Mouse (Mus musculus): Measurements from ENCODE around the gene Cfap58.

- no peak for TF ChIP-seq CTCF (IDR thresholded peaks at IDR 0.05; ENCODE audit: control insufficient read depth, insufficient read depth, insufficient read length)
- no peak for TF ChIP-seq MYOD1 (IDR thresholded peaks at IDR 0.05; ENCODE audit: control insufficient read depth, insufficient read length, low read depth)
- TF ChIP-seq MYOG (IDR thresholded peaks at IDR 0.05; ENCODE audit: control insufficient read depth, extremely low read depth, insufficient read length), result no peak
- no peak for TF ChIP-seq MAX (IDR thresholded peaks at IDR 0.05)
- no peak for TF ChIP-seq FOSL1 (IDR thresholded peaks at IDR 0.05; ENCODE audit: insufficient read depth, low read length, poor library complexity, severe bottlenecking)
- no peak for TF ChIP-seq CEBPB (IDR thresholded peaks at IDR 0.05; ENCODE audit: low read depth)
- TF ChIP-seq USF1 (IDR thresholded peaks at IDR 0.05; ENCODE audit: low read depth), result no peak
These were observed 84.0 kb downstream of the Cfap58 start for GRCm38 (mm10) chr19:48021435-48021834.

Measured in C2C12 (cell line).